Mouse (Mus musculus) testis, postnatal 14 days (tissue): ENCODE data around the gene Vps53.

Experiments used
- DNase-seq: peaks from one replicate; pipeline ENCODE4 v3.0.0; 2021; ENCODE audit warnings: low spot score

Vps53 gene

GRCm38 (mm10) chr11:76167079-76167765 is 12.2 kb downstream of the Vps53 start:
- peak; percentile 18 for DNase-seq

GRCm38 (mm10) chr11:76166657-76167056 is 12.8 kb downstream of the Vps53 start:
- DNase-seq, result no peak

GRCm38 (mm10) chr11:76160251-76160650 is 19.2 kb downstream of the Vps53 start:
- no peak for DNase-seq

- DNase-seq, result no peak
Observed at GRCm38 (mm10) chr11:76158375-76158774, 21.1 kb downstream of the Vps53 start.

- no peak for DNase-seq
Observed at GRCm38 (mm10) chr11:76154861-76155260, 24.6 kb downstream of the Vps53 start.

- no peak for DNase-seq
Observed at GRCm38 (mm10) chr11:76154200-76154599, 25.2 kb downstream of the Vps53 start.

DNA sequence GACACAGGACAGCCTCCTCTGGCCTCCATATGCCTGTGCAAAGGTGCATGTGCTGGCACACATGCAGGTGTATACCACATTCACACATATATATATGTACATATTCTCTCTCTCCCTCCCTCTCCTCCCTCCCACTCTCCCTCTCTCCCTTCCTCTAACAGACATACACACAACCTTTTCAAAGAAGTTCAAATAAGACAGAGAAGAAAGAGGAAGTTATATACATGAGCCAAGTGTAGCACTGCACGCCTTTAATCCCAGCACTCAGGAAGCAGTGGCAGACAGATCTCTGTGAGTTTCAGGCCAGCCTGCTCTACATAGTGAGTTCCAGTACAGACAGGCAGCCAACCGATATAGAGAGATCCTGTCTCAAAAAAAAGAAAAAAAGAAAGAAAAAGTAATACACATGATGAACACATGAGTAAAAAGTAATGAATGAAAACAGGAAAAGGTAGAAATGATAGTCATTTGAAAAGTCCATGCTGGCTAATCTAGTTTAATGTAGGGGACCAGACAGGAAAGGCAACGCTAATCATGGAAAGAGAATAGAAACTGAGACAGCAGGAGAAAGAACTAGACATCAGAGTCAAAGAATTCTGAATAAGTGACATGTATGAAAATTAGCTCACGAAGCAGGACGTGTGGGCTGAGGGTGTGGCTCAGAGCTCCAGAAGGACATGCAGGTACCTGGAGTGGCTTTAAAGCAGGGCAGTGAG is 26.1 kb downstream of the Vps53 start:
- no peak for DNase-seq

DNA sequence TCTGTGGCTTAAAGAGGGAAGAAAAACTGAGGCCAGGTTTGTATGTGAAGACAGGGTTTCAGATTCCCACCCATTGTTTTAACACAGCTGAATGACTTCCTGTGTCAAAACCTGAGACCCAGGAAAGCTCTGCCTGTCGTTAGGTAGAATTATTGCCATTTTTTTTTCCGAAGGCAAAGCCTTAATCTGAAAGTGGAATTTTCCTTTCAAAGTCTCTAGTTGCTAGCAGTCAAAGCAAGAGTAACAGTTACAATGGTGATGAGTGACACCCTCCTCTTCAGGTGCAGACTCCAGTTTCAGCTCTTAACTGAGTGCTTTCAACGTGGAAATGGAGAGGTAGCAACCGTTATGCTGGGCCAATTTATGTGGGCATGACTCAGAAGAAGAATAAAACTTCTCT is 28.5 kb downstream of the Vps53 start:
- DNase-seq, result no peak

DNA sequence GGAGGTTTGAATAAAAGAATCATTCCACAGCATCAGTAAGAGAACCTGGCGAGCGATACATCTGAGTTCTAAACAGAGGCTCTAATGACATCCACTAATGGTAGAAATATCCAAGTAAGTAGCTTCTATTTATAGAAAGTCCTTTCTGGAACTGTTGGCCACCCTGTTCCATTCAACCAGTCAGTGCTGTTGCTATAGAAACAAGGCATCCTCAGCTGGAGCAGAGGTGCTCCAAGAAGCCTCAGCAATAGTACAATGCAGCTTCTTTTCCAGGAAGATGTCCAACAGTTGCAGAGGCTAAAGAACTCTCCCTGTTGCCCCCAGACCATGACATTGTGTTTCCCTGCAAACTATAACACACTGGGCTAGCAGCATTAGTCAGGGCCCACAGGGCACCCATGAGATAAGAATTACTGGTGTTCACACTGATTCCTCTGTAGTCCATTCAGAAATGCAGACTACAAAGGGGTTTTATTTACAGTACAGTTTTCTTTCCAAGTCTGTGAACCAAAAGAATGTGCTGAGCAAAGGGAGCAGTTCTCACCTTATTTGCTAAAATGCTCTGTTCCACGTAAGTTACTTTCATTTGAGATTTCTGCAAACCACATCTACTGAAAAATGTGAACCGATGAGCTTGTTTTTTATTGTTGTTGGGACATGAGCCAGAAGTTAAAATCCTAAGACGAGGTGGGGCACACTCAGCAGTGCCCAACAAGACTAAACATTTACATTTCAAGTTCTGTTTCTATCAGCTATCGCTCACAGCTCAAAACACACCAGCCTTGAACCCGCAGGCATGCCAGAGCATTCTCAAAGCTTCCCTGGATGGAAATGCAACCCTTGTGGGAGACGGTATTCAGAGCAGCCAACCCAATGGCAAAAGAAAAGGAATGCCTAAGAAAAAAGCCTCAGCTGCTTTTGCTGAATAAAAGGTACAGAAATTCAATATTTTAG is 31.1 kb downstream of the Vps53 start:
- no peak for DNase-seq

DNA sequence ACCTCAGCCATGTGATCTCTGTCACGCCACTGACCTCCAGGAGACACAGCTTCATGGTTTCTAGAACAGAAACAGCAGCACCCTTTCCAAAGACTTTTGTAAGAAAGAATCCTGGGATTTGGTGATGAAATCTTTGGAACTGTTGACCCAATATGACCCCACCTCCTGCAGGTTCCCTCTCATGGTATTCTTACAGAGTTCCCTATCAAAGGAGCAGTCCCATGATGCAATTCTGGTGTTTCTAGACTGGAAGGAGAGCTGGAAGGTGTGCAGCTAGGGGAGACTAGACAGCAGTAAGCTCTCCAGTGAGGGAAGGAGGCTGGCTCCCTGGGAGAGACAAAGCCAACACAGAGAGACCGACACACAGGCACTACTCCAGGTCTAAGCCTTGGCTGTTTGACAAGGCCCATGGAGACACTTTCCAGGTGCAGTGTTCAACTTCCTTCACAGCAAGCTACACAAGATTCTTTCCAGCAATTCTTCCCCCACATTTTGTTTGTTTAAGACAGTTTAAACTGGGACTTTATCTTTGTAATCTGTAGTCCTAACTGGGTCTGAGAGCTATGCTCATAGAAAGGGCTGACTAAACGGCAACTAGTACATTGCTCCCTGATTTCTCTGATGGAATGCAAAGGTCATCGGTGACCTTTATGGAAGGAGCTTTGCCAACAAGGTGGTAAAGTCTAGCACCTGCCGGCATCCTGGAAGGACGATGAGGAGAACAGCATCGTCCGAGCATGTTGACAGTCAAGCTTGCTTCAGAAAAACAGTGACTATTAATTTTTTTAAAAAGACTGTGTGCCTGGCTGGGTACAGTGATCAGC is 33.0 kb downstream of the Vps53 start:
- no peak for DNase-seq

GRCm38 (mm10) chr11:76145169-76145568 is 34.3 kb downstream of the Vps53 start:
- no peak for DNase-seq

- DNase-seq, result no peak
Observed at GRCm38 (mm10) chr11:76144386-76144785, 35.1 kb downstream of the Vps53 start.

GRCm38 (mm10) chr11:76137996-76138395 is 41.5 kb downstream of the Vps53 start:
- DNase-seq, result no peak

- DNase-seq, result no peak
Observed at GRCm38 (mm10) chr11:76135641-76136437, 43.6 kb downstream of the Vps53 start.

DNA sequence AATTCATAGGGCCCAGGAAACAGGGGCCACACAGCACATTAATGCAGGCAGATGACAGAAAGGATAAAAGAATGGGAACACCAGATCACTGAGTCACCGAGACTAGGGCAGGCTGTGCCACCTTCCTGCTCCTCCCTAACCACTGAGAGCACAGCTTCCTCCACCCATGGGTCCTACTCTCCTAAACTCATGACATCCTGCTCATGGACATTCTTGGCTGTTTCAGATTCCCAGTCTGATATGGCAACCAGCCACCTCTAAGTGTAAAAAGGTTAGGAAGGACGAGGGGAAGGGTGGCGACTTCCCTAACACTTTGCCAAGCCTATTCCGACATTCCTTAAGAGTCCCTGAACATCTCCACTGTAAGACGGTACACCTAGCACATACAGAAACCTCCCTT is 48.6 kb downstream of the Vps53 start:
- DNase-seq, result no peak

GRCm38 (mm10) chr11:76125386-76125785 is 54.1 kb downstream of the Vps53 start:
- DNase-seq, result no peak

- no peak for DNase-seq
Observed at GRCm38 (mm10) chr11:76123517-76123916, 55.9 kb downstream of the Vps53 start.

GRCm38 (mm10) chr11:76122571-76122970 is 56.9 kb downstream of the Vps53 start:
- DNase-seq, result no peak

DNA sequence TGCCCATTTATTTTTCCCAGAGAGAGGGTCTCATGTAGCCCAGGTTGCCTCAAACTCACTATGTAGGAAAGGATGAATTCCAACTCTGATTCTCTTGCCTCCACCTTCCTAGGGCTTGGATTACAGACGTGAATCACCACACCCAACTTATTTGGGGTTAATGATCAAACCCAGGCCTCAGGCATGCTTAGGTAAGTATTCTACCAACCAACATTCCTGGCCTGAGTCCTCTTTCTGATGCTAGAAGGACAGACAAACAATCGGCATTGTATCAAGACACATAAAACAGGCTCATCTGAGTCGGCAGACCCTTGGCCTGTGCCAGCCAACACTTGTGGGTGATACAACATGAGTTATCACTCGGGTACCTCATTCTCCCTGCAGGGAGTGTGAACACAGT is 58.4 kb downstream of the Vps53 start:
- no peak for DNase-seq

- DNase-seq, result no peak
Observed at GRCm38 (mm10) chr11:76120407-76120901, 59.0 kb downstream of the Vps53 start.

GRCm38 (mm10) chr11:76110416-76110815 is 69.0 kb downstream of the Vps53 start:
- DNase-seq, result no peak
